In genomic region chr2:173659926-173660684, GRCm38 (mm10) we compare ENCODE assay signal across 9 mouse cellular contexts. TPM values are rescaled to one million over a fixed set of nuclear protein-coding genes. Genes with fewer than 3 reads are reported as not detected.
DNase-seq lines count a peak whose midpoint lies in the region; ATAC-seq and TF ChIP-seq lines count a peak whose summit lies in the region.
"Had no signal": no experiment of that assay in that cellular context is flagged by ENCODE, and none has a peak within 500 bp of the region (broad histone marks: within the 10 kb centered on the region; RNA-seq: fewer than 3 reads in every experiment).

No protein-coding gene starts in this region.

- ATAC-seq in heart, postnatal 0 days (ENCODE audit: insufficient read depth, low read depth) = peak; percentile 15
- ATAC-seq in liver, embryonic 15.5 days (ENCODE audit: insufficient read depth) = peak; percentile 51
- ATAC-seq in monocyte, adult 5-6 weeks (replicated peaks; ENCODE audit: insufficient number of reproducible peaks, low FRiP score, low TSS enrichment, poor library complexity, severe bottlenecking) = no peak

- H3K9me3 ChIP-seq in heart, postnatal 0 days (replicated peaks; ENCODE audit: control insufficient read depth, low read length) = no peaks in the 10 kb centered on the region
- no peaks in the 10 kb centered on the region for H3K9me3 ChIP-seq in liver, embryonic 15.5 days (replicated peaks)

- H3K27me3 ChIP-seq in heart, postnatal 0 days (ENCODE audit: control insufficient read depth, insufficient read depth, low read length) = no peaks in the 10 kb centered on the region
- H3K27me3 ChIP-seq in liver, embryonic 15.5 days = no peaks in the 10 kb centered on the region

- peak overlapping the region; percentile 95 for H3K4me2 ChIP-seq in heart, postnatal 0 days (ENCODE audit: low read depth, low read length)
- H3K4me2 ChIP-seq in liver, embryonic 15.5 days = peak overlapping the region; percentile 93

- peak overlapping the region; percentile 72 for H3K27ac ChIP-seq in heart, postnatal 0 days (ENCODE audit: low read depth)
- H3K27ac ChIP-seq in liver, embryonic 15.5 days (replicated peaks) = peak overlapping the region; percentile 82

- H3K9ac ChIP-seq in heart, postnatal 0 days (replicated peaks; ENCODE audit: low read depth, low read length) = peak overlapping the region; percentile 93
- peak overlapping the region; percentile 94 for H3K9ac ChIP-seq in liver, embryonic 15.5 days

- peaks cover 25% of the 10 kb centered on the region for H3K4me1 ChIP-seq in heart, postnatal 0 days (ENCODE audit: control insufficient read depth, insufficient read depth)
- H3K4me1 ChIP-seq in liver, embryonic 15.5 days (replicated peaks) = peaks cover 83% of the 10 kb centered on the region

- H3K4me3 ChIP-seq in heart, postnatal 0 days (ENCODE audit: low read depth, low read length) = peak overlapping the region; percentile 85
- H3K4me3 ChIP-seq in liver, embryonic 15.5 days (replicated peaks) = peak overlapping the region; percentile 98

- under 1% methylated on average over 46 of the region's 52 CpGs for WGBS in heart, postnatal 0 days
- under 1% methylated on average over 52 of the region's 52 CpGs for WGBS in liver, embryonic 15.5 days (ENCODE audit: insufficient replicate concordance)

- peak; percentile 26 for DNase-seq in adrenal gland, adult 8-10 months
- no peak for DNase-seq in adrenal gland, adult 2 months
- peak; percentile 5 for DNase-seq in retina, postnatal 7 days (ENCODE audit: low read depth, low spot score)
- DNase-seq in retina, postnatal 1 day = no peak
- DNase-seq in heart, postnatal 0 days (ENCODE audit: low spot score) = no peak
- no peak for DNase-seq in layer of hippocampus, adult 11-12 months (ENCODE audit: low spot score)

- TF ChIP-seq EP300 in heart, postnatal 0 days (IDR thresholded peaks at IDR 0.05; ENCODE audit: low read depth) = 0 out of 2 replicates have a peak, but pooled peaks have one; percentile 10

- peaks cover 38% of the 10 kb centered on the region; the same call in 1 of the 2 replicates for H3K36me3 ChIP-seq in heart, postnatal 0 days (replicated peaks; ENCODE audit: control insufficient read depth, insufficient read depth, low read length)
- H3K36me3 ChIP-seq in liver, embryonic 15.5 days (replicated peaks) = peaks cover 33% of the 10 kb centered on the region

- TF ChIP-seq CTCF in heart, postnatal 0 days (IDR thresholded peaks at IDR 0.05; ENCODE audit: low read depth) = no peak

RNA-seq across cellular contexts. Expression of gene Rab22a, which starts 0.5 kb away (rescaled TPM):
- total RNA-seq in adrenal gland, adult 8-10 months (2022) = 10 to 100 TPM; 33.4 to 44.1 (median 37.5) TPM
- 10 to 100 TPM; 30.0 to 35.0 TPM for total RNA-seq in adrenal gland, adult 2 months (2021)
- polyA plus RNA-seq in adrenal gland, adult 2 months (2012; rRNA removed) = 62.4 and 64.8 TPM in 2 replicates
- 18.2 and 25.2 TPM in 2 replicates for total RNA-seq in heart, postnatal 0 days (2014; rRNA removed; ENCODE audit: low replicate concordance)
- 30.8 and 31.4 TPM in 2 replicates for polyA plus RNA-seq in heart, postnatal 0 days (2015; fragmentation: Nextera tagmentation; extraction: Ambion mirVana)
- 14.6 and 15.1 TPM in 2 replicates for polyA plus RNA-seq in liver, embryonic 15.5 days (2015; fragmentation: Nextera tagmentation; extraction: Ambion mirVana)
- total RNA-seq in monocyte, adult 5-6 weeks (2017) = 13.1 to 23.1 TPM (median 15.2 TPM) in 3 replicates

RNA-seq across cellular contexts. Expression of gene 1700010B08Rik, which starts 59.1 kb away (rescaled TPM):
- under 1 TPM in 1 of 4 experiments, not detected in 3; 0.32 TPM for total RNA-seq in adrenal gland, adult 8-10 months (2022)
- not detected for total RNA-seq in adrenal gland, adult 2 months (2021)
- polyA plus RNA-seq in adrenal gland, adult 2 months (2012; rRNA removed) = not detected in 2 replicates
- total RNA-seq in heart, postnatal 0 days (2014; rRNA removed; ENCODE audit: low replicate concordance) = not detected in 2 replicates
- not detected in 2 replicates for polyA plus RNA-seq in heart, postnatal 0 days (2015; fragmentation: Nextera tagmentation; extraction: Ambion mirVana)
- polyA plus RNA-seq in liver, embryonic 15.5 days (2015; fragmentation: Nextera tagmentation; extraction: Ambion mirVana) = not detected in 2 replicates
- not detected in 3 replicates for total RNA-seq in monocyte, adult 5-6 weeks (2017)
- polyA plus RNA-seq: large intestine, adult 2 months had no signal

Comparison
In these comparisons a context has a peak if more than half of its experiments do, and no peak if none do; other contexts are left out.
1. DNase-seq: peak in adrenal gland, adult 8-10 months (single experiment) and retina, postnatal 7 days (single experiment); none in adrenal gland, adult 2 months (single experiment), retina, postnatal 1 day (single experiment), heart, postnatal 0 days (single experiment) and layer of hippocampus, adult 11-12 months (single experiment).